Mouse (Mus musculus): Measurements from ENCODE around the gene Skint3.
"Not testable (repeated sequence)": the region's sequence is repeated elsewhere in the genome, so short reads cannot be mapped to it uniquely, and the experiment has no call there.

Skint3 gene

GRCm38 (mm10) chr4:112231945-112232344 lies at the start of gene Skint3:
Gene Skint3 (plus strand): TSS chr4:112232245.
- DNase-seq (ENCODE audit: low spot score in 2 of 2): no peak

- no peak for DNase-seq (ENCODE audit: low spot score in 2 of 2)
Observed at GRCm38 (mm10) chr4:112243416-112243815, 11.4 kb downstream of the Skint3 start.

GRCm38 (mm10) chr4:112243951-112244350 lies 11.9 kb downstream of the Skint3 start:
- no peak for DNase-seq (ENCODE audit: low spot score in 2 of 2)

GRCm38 (mm10) chr4:112256022-112256421 lies 24.0 kb downstream of the Skint3 start:
- DNase-seq (ENCODE audit: low spot score in 2 of 2): no peak

- DNase-seq (ENCODE audit: low spot score in 2 of 2): no peak
Observed at GRCm38 (mm10) chr4:112287178-112287974, 55.3 kb downstream of the Skint3 start.

GRCm38 (mm10) chr4:112288396-112288795 lies 56.4 kb downstream of the Skint3 start:
- no peak for DNase-seq (ENCODE audit: low spot score in 2 of 2)

GRCm38 (mm10) chr4:112302305-112302704 lies 70.3 kb downstream of the Skint3 start:
- no peak for DNase-seq (ENCODE audit: low spot score in 2 of 2)

- no peak for DNase-seq (ENCODE audit: low spot score in 2 of 2)
Observed at GRCm38 (mm10) chr4:112302855-112303509, 70.9 kb downstream of the Skint3 start.

GRCm38 (mm10) chr4:112349111-112349510 lies 117.1 kb downstream of the Skint3 start:
- not testable (repeated sequence) for DNase-seq (ENCODE audit: low spot score in 2 of 2)

Data from thymus, postnatal 10 days (tissue).